Mouse (Mus musculus) C2C12 (cell line): Measurements from ENCODE around the gene Zdhhc13.

Source experiments
- CEBPB ChIP-seq: IDR thresholded peaks from one replicate; pipeline ENCODE4 v1.6.1; 2011; ENCODE audit warnings: low read depth, mild to moderate bottlenecking, control low read depth, moderate library complexity
- CTCF ChIP-seq: IDR thresholded peaks from one replicate; pipeline ENCODE4 v1.5.1; 2011; ENCODE audit not compliant: control insufficient read depth, insufficient read depth, insufficient read length

DNA sequence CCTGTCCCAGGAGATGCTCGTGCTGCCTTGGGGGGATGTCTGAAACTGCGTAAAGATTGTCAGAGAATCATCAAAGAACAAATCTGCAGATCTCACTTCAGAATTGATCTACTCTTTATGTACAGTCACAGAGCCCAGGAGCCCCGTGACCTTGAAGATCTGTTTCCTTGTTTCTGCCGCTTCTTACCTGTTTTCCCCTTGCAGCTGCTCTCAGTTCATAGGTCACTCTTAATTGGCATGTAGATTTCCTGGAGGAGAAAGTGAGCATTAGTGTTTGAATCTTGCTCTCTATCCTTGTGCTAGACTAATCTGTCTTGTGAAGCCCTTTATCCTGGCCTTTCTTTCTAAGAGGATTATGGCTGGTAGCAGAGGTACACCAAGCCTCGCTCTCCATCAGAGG lies 32.9 kb downstream of the Zdhhc13 start:
- TF ChIP-seq CTCF (no peak), CEBPB (no peak)
